Mouse (Mus musculus) myocyte (in vitro differentiated cells): ENCODE measurements around the gene Ppp1r12c.

Experiments used
- E2F4 ChIP-seq: IDR thresholded peaks from one replicate; pipeline ENCODE4 v1.6.1; 2011; ENCODE audit warnings: mild to moderate bottlenecking, control low read depth, moderate library complexity; ENCODE audit not compliant: insufficient read depth
- MYOD1 ChIP-seq, 3 experiments: IDR thresholded peaks; one replicate each; pipeline ENCODE4 v1.6.1; 2011; ENCODE audit warnings: control low read depth in 2 of 3, low read depth in 2 of 3, mild to moderate bottlenecking in 2 of 3, moderate library complexity in 1 of 3; ENCODE audit not compliant: insufficient read length in 2 of 3, control insufficient read depth in 1 of 3
- MYOG ChIP-seq, 3 experiments: IDR thresholded peaks; one replicate each; pipeline ENCODE4 v1.6.1; 2011; ENCODE audit warnings: control low read depth in 2 of 3, low read depth in 2 of 3, mild to moderate bottlenecking in 2 of 3; ENCODE audit not compliant: insufficient read length in 2 of 3, control insufficient read depth in 1 of 3, insufficient read depth in 1 of 3
- POLR2A ChIP-seq: IDR thresholded peaks from one replicate; pipeline ENCODE4 v1.6.1; 2011; ENCODE audit warnings: low read depth, mild to moderate bottlenecking, control low read depth, moderate library complexity; ENCODE audit not compliant: insufficient read length
- POLR2AphosphoS2 ChIP-seq: IDR thresholded peaks from one replicate; pipeline ENCODE4 v1.6.1; 2011; ENCODE audit warnings: low read depth, control low read depth; ENCODE audit not compliant: insufficient read length
- REST ChIP-seq: IDR thresholded peaks from one replicate; pipeline ENCODE4 v1.6.1; 2011; ENCODE audit warnings: mild to moderate bottlenecking, control low read depth, moderate library complexity; ENCODE audit not compliant: insufficient read depth, insufficient read length
- SRF ChIP-seq: IDR thresholded peaks from one replicate; pipeline ENCODE4 v1.6.1; 2011; ENCODE audit warnings: low read depth; ENCODE audit not compliant: control insufficient read depth, insufficient read length
- TCF12 ChIP-seq: IDR thresholded peaks from one replicate; pipeline ENCODE4 v1.6.1; 2011; ENCODE audit warnings: mild to moderate bottlenecking, control low read depth; ENCODE audit not compliant: poor library complexity, insufficient read depth, severe bottlenecking
- TCF3 ChIP-seq: IDR thresholded peaks from one replicate; pipeline ENCODE4 v1.6.1; 2011; ENCODE audit warnings: low read depth, control low read depth; ENCODE audit not compliant: insufficient read length
- USF1 ChIP-seq: IDR thresholded peaks from one replicate; pipeline ENCODE4 v1.6.1; 2011; ENCODE audit warnings: low read depth, mild to moderate bottlenecking, control low read depth, moderate library complexity

DNA sequence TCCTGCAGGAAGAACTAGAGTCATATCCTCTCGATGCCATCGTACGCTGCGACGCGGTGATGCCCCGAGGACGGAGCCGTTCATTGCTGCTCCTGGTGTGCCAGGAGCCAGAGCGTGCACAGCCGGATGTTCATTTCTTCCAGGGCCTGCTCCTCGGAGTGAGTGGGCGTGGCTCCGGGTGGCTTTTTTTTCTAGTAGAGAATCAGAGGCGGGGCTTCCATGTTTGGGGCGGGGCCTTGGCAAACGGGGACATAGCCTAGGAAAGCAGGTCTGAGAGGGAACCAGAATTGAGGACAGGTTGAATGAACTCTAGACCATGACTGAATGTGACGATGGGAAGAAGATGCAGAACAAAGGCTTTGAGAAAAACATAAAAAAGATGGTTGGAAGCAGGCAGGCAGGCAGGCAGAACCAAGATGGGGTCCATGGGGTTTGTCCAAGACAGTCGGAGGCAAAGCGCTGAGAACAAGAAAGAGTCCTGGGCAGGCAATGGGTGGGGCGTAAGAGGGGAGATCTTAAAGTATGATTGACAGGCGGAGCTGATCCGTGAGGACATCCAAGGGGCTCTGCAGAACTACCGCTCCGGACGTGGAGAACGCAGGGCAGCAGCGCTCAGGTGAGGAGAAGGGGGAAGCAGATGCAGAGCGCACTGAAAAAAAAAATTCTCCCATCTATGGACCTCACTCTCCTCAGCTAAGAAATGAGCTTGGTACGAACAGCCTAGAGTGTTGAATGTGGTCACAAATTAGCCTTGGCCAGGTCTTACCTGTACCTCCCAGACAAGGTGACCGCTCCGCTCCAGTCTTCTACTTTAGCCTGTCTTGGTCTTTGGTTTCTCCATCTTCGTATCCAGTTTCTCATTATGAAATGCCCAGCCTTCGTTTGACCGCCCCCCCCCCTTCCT is 31.0 kb downstream of the Ppp1r12c start:
- TF ChIP-seq TCF12 = no peak
- no peak for TF ChIP-seq POLR2A
- no peak for TF ChIP-seq E2F4
- no peak for TF ChIP-seq SRF
- no peak for TF ChIP-seq MYOG (IDR thresholded peaks at IDR 0.05; ENCODE audit: control insufficient read depth in 1 of 3, insufficient read depth in 1 of 3, insufficient read length in 2 of 3, low read depth in 2 of 3)
- TF ChIP-seq TCF3 = no peak
- no peak for TF ChIP-seq USF1
- TF ChIP-seq POLR2AphosphoS2 = no peak
- TF ChIP-seq REST = no peak
- no peak for TF ChIP-seq MYOD1 (IDR thresholded peaks at IDR 0.05; ENCODE audit: control insufficient read depth in 1 of 3, insufficient read length in 2 of 3, low read depth in 2 of 3)
